Mouse (Mus musculus): ENCODE data around the gene Casr.
A peak's percentile ranks its signal among the peaks of the same experiment; 100 is the strongest.

Gene Casr

GRCm38 (mm10) chr16:36526596-36527282 lies 35.2 kb downstream of the Casr start:
- DNase-seq (ENCODE audit: extremely low read depth, insufficient read length, low spot score), result no peak

- no peak for DNase-seq (ENCODE audit: extremely low read depth, insufficient read length, low spot score)
Measured at GRCm38 (mm10) chr16:36523095-36523494, 38.8 kb downstream of the Casr start.

- no peak for DNase-seq (ENCODE audit: extremely low read depth, insufficient read length, low spot score)
Measured at GRCm38 (mm10) chr16:36516355-36516754, 45.6 kb downstream of the Casr start.

- no peak for DNase-seq (ENCODE audit: extremely low read depth, insufficient read length, low spot score)
Measured at GRCm38 (mm10) chr16:36507300-36507699, 54.6 kb downstream of the Casr start.

- DNase-seq (ENCODE audit: extremely low read depth, insufficient read length, low spot score), result no peak
Measured at GRCm38 (mm10) chr16:36506827-36507226, 55.1 kb downstream of the Casr start.

GRCm38 (mm10) chr16:36505913-36506312 lies 56.0 kb downstream of the Casr start:
- DNase-seq (ENCODE audit: extremely low read depth, insufficient read length, low spot score), result no peak

- no peak for DNase-seq (ENCODE audit: extremely low read depth, insufficient read length, low spot score)
Measured at GRCm38 (mm10) chr16:36505134-36505533, 56.8 kb downstream of the Casr start.

- no peak for DNase-seq (ENCODE audit: extremely low read depth, insufficient read length, low spot score)
Measured at GRCm38 (mm10) chr16:36502286-36502685, 59.7 kb downstream of the Casr start.

- DNase-seq (ENCODE audit: extremely low read depth, insufficient read length, low spot score), result no peak
Measured at GRCm38 (mm10) chr16:36492420-36492819, 69.5 kb downstream of the Casr start.

GRCm38 (mm10) chr16:36476866-36477265 lies 85.1 kb downstream of the Casr start:
- no peak for DNase-seq (ENCODE audit: extremely low read depth, insufficient read length, low spot score)

- DNase-seq (ENCODE audit: extremely low read depth, insufficient read length, low spot score), result no peak
Measured at GRCm38 (mm10) chr16:36475530-36475929, 86.4 kb downstream of the Casr start.

GRCm38 (mm10) chr16:36474849-36475248 lies 87.1 kb downstream of the Casr start:
- no peak for DNase-seq (ENCODE audit: extremely low read depth, insufficient read length, low spot score)

GRCm38 (mm10) chr16:36473217-36474216 lies 88.4 kb downstream of the Casr start:
- DNase-seq (ENCODE audit: extremely low read depth, insufficient read length, low spot score), result no peak

- DNase-seq (ENCODE audit: extremely low read depth, insufficient read length, low spot score), result no peak
Measured at GRCm38 (mm10) chr16:36471066-36471633, 90.8 kb downstream of the Casr start.

GRCm38 (mm10) chr16:36469955-36470478 lies 91.9 kb downstream of the Casr start:
- no peak for DNase-seq (ENCODE audit: extremely low read depth, insufficient read length, low spot score)

- DNase-seq (ENCODE audit: extremely low read depth, insufficient read length, low spot score), result peak; percentile 7
Measured at GRCm38 (mm10) chr16:36469367-36469766, 92.6 kb downstream of the Casr start.

GRCm38 (mm10) chr16:36468862-36469261 lies 93.1 kb downstream of the Casr start:
- no peak for DNase-seq (ENCODE audit: extremely low read depth, insufficient read length, low spot score)

- DNase-seq (ENCODE audit: extremely low read depth, insufficient read length, low spot score), result no peak
Measured at GRCm38 (mm10) chr16:36467936-36468335, 94.0 kb downstream of the Casr start.

- no peak for DNase-seq (ENCODE audit: extremely low read depth, insufficient read length, low spot score)
Measured at GRCm38 (mm10) chr16:36465436-36465835, 96.5 kb downstream of the Casr start.

- DNase-seq (ENCODE audit: extremely low read depth, insufficient read length, low spot score), result no peak
Measured at GRCm38 (mm10) chr16:36464076-36464475, 97.9 kb downstream of the Casr start.

- DNase-seq (ENCODE audit: extremely low read depth, insufficient read length, low spot score), result no peak
Measured at GRCm38 (mm10) chr16:36460426-36460825, 101.5 kb downstream of the Casr start.
